Mouse (Mus musculus): ENCODE measurements around the gene Limd2.

DNA sequence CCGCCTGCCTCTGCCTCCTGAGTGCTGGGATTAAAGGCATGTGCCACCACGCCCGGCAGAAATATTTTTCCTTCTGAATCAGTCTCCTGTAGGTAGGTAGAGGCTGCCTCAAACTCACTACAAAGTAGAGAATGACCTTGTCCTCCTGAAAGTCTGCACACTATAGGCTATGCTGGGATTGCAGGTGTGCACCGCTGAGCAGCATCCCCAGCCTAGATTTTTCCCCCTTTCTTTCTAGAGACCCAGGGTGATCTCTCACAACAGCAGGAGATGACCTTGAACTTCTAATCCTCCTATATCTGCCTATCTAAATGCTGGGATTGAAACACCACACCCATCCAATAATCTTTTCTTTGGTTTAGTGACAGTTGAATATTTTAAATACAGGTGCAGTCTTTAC, 26.7 kb upstream of the Limd2 start:
- TF ChIP-seq GATA1 (IDR thresholded peaks at IDR 0.05; ENCODE audit: borderline replicate concordance, low read length) (no peak), FLI1 (IDR thresholded peaks at IDR 0.05; ENCODE audit: low read length) (no peak)

Data from megakaryocyte, embryonic 14.5 days (primary cell).